Mouse (Mus musculus) kidney, adult 11 months (tissue): ENCODE data around the gene Jak3.
"Not testable (repeated sequence)": the region's sequence is repeated elsewhere in the genome, so short reads cannot be mapped to it uniquely, and the experiment has no call there.

Experiments used
- DNase-seq: peaks from one replicate; pipeline ENCODE4 v3.0.0; 2022

Gene Jak3

DNA sequence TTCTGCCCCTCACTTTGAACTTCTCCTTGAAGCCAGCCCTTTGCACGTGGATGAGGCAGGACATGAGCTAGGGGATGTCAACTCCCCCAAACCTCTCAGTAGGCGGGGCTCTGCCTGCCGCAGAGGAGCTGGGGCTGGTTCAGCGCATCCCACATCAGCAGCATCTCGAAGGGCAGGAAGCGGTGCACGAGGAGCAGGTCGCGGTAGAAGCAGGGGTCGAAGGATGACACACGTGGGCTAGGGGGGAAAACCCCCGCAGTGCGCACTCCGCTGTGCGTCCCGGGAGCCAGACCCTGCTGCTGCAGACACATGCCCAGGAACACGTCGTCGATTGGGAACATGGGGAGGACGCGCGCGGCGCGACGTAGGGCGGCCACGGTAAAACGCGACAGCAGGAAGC lies 16.4 kb downstream of the Jak3 start:
- no peak for DNase-seq

DNA sequence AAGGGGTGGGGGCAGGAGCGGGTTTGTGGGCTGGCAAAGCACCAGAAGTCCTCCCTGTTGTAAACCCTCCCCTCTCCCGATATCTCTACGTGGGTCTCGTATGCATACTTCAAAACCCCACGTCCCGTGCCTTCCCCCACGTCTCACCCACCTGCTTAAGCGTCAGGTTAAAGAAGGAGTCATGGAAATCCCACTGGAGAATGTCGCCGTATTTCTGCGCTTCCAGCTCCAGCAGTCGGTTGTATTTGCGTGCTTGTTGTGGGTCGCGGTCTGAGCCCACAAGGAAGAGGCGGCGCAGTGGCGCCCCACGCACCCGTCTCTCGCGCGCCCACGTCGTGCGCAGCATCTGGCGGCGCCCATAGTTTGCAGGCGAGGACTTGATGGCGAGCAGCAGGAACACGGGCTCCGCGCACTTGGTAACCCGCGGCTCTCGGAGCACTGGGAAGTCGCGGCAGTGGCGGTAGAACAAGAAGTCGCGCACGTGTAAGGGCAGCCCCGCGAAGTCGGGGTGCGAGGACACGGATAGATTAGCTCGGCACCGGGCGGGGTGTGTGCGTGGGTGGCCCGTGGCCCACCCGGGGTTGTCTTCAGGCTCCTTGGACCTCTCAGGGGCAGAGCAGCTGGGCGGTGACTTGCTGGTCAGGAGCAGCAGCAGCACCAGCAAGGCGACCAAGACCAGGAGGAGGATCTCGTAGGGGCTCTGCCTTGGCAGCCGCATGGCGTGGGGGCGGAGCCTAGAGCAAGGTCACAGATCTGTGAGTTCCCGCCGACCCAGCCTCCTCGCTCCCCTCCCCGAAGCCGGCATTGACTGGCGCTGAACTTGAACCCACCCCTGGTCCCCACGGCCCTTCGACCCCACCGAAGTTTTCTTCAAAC lies 17.3 kb downstream of the Jak3 start:
- no peak for DNase-seq

DNA sequence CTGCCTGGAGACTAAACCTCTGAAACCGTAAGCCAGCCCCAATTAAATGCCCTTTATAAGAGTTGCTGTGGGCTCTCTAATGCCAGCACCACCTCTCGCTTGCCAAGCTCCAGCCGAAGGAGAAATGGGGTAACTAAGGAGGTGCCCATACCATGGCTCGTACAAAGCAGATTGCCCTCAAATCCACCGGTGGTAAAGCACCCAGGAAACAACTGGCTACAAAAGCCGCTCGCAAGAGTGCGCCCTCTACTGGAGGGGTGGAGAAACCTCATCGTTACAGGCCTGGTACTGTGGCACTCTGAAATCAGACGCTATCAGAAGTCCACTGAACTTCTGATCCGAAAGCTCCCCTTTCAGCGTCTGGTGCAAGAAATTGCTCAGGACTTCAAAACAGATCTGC lies 19.4 kb downstream of the Jak3 start:
- DNase-seq, result not testable (repeated sequence)

GRCm38 (mm10) chr8:71700493-71701269 lies 24.6 kb downstream of the Jak3 start:
- no peak for DNase-seq

DNA sequence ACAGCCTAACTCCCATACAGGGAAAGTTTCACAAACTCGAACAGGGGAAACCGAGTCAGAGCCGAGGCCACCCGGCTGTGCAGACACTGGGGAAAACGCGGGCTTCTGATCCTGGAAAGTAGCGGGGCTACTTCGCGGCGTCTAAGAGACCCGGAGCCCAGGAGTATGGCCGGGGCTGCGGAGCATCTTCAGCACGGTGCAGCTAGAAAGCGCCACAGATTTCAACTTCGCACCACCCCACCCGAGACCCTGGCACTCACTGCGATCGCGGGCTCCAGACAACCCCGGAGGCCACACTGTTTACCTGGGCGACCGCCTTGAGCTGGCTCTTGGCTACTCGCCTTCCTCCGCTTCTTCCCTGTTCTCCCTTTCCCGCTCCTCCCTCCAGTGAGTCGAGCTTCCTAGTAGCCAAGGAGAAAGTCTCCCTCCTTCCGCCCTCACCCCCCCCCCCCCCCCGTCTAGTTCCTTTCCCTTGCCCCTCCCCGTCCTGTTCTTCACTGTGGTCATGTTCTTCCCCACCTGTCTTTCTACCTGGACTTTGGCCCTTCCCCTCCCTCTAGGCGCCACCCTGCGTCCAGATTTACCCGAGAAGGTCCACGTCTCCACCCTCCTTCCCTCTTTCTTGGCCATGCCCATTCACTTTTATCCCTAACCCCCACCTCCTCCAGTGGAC lies 25.5 kb downstream of the Jak3 start, which contains the start of gene B3gnt3:
Gene B3gnt3, minus strand, starts transcription at position 376 of the 673 bp plus-strand sequence.
- no peak for DNase-seq

DNA sequence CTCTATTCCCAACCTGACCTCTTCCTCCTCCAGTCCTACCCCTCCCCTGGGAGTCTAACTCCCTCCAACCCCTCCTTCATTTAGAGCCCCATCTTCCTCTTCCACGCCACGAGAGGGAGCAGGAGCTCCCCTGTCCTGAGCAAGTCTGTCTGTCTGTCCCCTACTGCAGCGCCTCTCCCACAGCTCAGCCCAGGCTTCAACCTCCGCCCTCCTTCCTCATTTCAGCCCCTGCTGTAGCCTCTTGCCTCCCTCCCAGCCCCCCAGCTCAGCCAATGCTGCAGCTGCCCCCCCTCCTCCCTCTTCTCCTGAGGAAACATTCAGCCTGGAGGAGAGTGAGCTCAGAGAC lies 26.0 kb downstream of the Jak3 start:
- no peak for DNase-seq

GRCm38 (mm10) chr8:71702923-71703322 lies 26.8 kb downstream of the Jak3 start:
- no peak for DNase-seq

DNA sequence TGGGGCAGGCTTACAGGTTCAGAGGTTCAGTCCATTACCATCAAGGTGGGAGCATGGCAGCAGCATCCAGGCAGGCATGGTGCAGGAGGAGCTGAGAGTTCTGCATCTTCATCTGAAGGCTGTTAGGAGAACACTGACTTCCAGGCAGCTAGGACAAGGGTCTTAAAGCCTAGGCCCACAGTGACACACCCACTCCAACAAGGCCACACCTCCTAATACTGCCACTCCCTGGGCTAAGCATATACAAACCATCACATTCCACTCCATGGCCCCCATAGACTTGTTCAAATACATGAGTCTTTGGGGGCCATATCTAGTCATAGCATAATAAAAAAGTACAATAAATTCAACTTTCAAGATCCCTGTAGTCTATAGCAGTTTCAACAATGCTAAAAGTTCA lies 27.3 kb downstream of the Jak3 start:
- DNase-seq, result not testable (repeated sequence)

- no peak for DNase-seq
Observed at GRCm38 (mm10) chr8:71707874-71708273, 31.8 kb downstream of the Jak3 start.

DNA sequence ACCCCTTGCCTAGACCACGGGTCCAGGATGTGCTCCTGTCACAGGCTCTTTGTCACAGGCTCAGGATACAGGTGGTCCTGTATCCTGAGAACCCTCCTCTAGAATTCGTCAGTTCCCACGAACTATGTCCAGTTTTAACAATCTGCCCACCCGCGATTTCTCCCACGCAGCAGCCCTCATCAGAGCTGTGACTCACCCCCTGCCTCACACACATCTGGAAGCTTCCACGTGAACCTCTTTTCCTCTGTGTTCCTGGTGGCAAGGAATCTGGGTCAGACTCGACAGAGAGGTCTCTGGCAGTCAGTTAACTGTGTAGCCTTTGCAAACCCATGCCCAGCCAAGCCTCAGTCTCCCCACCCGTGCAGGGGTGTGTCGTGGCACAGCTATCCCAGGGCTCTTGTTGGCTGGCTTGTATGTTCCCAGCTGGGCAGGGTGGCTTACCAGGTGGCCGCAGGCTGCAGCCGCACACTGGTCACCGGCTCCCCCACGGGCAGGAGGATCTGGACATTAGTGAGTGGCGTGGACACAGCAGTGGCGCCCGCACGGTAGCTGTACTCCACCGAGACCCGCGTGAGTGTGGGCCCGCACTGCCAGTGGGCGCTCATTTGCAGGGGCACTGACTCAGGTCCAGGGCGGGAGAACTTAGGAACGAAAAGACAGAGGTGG lies 33.2 kb downstream of the Jak3 start:
- DNase-seq, result no peak

DNA sequence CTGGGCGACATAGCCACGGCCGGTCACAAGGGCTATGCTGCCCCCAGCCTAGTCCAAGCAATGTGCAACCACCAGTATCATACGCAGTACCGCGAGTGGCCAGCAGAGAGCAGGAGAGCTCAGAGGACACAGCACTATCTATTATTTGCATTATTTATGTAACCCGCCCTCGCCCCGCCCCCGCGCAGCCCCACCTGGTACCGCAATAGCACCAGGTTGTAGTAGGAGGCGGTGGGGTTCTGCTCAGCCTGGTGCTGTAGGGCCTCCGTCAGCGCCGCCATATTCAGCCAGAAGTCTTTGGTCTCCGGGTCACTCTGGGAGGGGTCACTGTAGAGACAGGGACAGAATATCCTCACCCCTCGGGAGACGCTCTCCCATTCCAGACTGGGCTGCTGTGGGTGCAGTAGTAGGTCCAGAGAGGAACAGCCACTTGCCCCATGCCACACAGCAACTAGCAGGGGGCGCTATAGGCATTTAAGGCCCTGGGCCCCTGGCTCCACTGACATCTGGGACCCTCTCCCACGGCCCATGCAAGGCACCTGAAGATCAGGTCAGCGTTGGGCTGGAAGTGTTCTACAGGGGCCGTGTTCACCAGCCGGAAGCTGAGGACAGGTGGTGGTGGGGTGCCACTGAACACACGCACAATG lies 33.8 kb downstream of the Jak3 start:
- peak; percentile 75 for DNase-seq

GRCm38 (mm10) chr8:71711574-71711973 lies 35.5 kb downstream of the Jak3 start:
- no peak for DNase-seq

DNA sequence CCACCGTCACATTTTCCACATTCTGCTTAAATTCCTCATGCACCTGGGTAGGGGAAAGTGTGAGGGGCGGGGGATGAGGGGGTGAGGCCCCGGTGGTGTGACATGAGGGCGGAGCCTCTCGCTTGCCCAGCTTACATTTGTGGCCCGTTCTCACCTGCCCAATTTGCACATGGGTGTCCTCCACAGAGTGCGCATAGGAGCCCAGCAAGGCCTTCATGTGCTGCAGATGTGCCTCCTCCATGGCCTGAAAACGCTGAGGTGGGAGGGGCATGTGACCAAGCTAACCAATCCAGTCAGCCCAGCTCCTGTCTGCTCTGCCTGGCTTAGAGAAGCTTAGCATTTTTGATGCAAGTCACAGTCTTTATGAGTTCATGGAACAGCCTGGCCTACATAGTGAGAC lies 39.4 kb downstream of the Jak3 start:
- no peak for DNase-seq

DNA sequence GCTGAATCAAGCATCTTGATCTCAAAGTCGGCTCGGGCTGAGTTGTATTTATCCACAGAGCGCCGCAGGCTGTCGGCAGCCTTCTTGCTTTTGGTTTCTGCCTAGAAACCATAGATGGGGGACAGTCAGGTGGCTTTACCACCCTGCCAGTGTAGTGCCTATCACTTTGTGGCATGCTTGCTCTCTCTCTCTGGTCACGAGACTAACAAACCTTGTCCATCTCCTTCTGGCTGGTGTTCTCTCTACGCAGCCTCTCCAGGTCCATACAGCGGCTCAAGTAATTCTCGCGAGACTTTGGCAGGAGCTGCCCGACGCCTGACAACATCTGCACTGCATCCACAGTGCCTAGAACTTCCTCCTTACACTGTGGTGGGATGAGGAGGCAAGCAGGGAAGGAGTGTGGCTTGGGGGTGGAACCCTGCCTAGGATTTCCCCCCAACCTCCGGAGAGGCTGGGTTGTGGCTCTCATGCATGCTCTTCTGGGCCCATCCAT lies 40.5 kb downstream of the Jak3 start:
- DNase-seq, result no peak

- no peak for DNase-seq
Observed at GRCm38 (mm10) chr8:71717096-71717495, 41.0 kb downstream of the Jak3 start.

GRCm38 (mm10) chr8:71718252-71718651 lies 42.2 kb downstream of the Jak3 start:
- no peak for DNase-seq

- no peak for DNase-seq
Observed at GRCm38 (mm10) chr8:71719218-71719617, 43.1 kb downstream of the Jak3 start.

DNA sequence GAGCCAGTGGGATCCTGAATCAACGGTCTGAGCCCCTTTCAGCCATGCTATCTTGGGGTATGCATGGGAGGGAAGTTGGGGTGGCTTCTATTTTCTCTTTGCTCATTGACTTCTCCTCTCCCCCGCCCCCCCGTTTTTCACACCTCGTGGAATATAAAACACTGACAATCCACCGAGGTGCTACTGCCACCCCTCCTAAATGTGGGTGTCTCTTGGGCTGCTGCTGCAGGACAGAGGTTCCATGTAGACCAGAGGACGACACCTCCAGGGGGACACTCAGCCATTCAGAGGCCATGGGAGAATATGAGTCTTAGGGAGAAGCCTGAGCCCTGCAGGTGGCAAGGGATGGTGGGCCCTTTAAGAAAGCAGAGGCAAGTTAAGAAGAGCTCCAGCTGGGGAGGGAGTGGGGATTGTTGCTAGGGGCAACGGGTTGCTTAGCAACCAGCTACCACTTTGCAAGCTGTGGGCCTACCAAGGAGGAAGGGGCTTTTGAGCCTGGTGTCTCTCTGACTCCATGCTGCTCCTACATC lies 43.9 kb downstream of the Jak3 start:
- DNase-seq, result no peak

GRCm38 (mm10) chr8:71723047-71723551 lies 47.0 kb downstream of the Jak3 start:
- no peak for DNase-seq

- no peak for DNase-seq
Observed at GRCm38 (mm10) chr8:71724389-71724788, 48.3 kb downstream of the Jak3 start.

DNA sequence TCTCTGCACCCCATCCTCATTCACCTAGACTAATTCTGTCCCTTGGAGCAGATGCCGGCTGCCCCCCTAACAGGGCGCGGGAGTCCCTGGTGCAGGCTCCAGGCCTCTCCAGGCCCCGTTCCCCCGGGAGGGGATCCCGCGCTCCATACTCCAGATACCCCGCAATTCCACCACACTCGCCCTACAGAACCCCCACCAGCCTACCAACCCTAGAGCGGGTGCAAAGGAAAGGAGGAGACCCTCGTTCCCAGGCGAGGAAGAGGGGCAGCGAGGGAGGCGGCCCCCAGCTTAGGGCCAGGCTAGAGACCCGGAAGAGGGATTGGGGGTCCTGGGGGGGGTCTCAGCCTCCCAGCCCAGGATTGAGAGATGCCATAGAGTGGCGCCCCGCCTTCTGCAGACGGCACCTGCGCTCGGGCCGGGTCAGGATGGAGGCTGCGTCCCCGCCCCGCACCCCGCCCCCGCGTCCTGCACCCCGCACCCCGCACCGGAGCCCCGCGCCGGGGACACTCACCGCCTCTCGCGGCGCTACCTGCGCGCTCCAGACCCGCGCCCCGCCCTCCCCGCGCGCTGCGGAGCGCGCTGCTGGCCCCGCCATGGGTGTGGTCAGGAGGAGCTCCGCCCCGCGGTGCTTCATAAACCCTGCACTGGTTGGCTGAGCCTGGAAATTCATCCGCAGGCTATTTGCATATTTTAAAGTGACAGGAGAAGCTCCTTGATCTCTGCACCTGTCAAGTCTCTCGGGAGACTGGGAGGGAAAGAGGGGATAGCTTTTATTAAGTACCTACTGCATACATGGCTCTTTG lies 49.2 kb downstream of the Jak3 start, which contains the start of gene Fcho1:
Gene Fcho1, minus strand, starts transcription at position 595 of the 803 bp plus-strand sequence.
- DNase-seq, result peak; percentile 75
